Mouse (Mus musculus): ENCODE data around the gene Chmp2a. TPM values are rescaled to one million over a fixed set of nuclear protein-coding genes. Genes with fewer than 3 reads are reported as not detected.
A peak's percentile ranks its signal among the peaks of the same experiment; 100 is the strongest.

The Chmp2a gene
- polyA plus RNA-seq, 1 experiment from 2014 or later = 93.8 TPM

DNA sequence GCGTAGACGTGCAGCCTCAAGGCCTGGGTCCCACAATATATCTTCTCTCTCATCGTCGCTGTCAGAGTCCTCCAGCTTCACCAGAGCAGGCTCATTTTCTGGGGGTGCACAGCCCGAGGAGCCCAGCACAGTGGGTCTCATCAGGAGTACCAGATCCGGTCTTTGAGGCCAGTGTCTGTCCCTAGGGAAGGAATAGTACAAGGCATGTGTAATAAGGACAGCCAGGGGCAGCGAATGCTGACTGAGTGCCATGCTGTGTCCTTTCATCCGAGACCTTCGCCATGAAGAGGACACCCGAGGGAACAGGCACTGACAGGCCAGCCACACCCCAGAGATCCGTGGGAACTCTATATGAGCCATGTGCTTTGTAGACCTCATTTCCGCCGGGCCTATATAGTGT, 18.4 kb upstream of the Chmp2a start:
- Histone ChIP-seq H3K9ac (ENCODE audit: low read length) (no peak overlapping the region), H3K4me1 (ENCODE audit: control insufficient read depth, insufficient read depth, low read length) (no peaks in the 10 kb centered on the region), H3K36me3 (ENCODE audit: control insufficient read depth, insufficient read depth, low read length) (no peaks in the 10 kb centered on the region), H3K4me2 (ENCODE audit: low read depth, severe bottlenecking) (no peak overlapping the region), H3K9me3 (ENCODE audit: control insufficient read depth, low read length) (no peaks in the 10 kb centered on the region), H3K27ac (replicated peaks; ENCODE audit: low read depth, low read length) (no peak overlapping the region), H3K27me3 (ENCODE audit: control insufficient read depth, insufficient read depth, low read length) (no peaks in the 10 kb centered on the region), H3K4me3 (ENCODE audit: low read depth, low read length) (no peak overlapping the region)
- ATAC-seq (ENCODE audit: insufficient number of reproducible peaks, low FRiP score, low TSS enrichment, low read depth) (no peak), DNase-seq (ENCODE audit: low spot score) (no peak)
- WGBS = 89% methylated on average over 13 of the region's 13 CpGs

DNA sequence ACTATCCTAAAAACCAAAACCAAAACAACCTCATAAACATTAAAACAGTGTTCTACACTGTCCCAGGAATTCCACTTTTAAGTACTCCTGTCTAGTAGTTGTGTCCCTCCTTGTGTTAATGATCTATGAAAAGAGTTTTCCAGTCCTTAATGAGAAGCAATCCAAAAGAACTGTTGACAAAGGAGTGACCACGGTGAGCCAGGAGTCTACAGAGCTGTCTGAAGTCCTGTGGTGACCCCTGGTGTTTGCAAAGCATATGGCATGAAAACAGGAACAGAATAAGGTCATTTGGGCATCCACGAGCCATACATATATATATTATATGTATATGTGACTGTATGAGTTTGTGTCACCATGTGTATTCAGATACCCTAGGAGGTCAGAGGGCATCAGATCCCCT, 11.5 kb upstream of the Chmp2a start:
- no peak overlapping the region for H3K9ac ChIP-seq (ENCODE audit: low read length)
- 17% methylated on average over 2 of the region's 2 CpGs for WGBS
- DNase-seq (ENCODE audit: low spot score) = peak; percentile 73

DNA sequence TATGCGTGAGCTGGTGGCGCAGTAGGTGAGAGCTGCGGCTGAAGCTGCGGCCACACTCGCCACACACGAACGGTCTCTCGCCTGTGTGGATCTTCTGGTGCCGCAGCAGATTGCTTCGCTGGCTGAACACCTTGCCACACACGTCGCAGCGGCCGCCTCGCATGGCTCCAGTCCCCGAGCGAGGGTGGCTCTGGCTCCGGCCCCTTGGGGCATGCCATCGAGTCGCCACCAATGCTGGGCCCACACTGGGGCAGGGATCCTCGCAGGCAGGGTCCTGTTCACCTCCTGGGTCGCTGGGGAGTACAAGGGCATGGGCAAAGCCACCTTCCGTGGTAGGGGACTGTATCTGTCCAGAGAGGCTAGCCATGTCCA, 9.6 kb upstream of the Chmp2a start:
- H3K27ac ChIP-seq (replicated peaks; ENCODE audit: low read depth, low read length) = no peak overlapping the region
- H3K27me3 ChIP-seq (ENCODE audit: control insufficient read depth, insufficient read depth, low read length) = peaks cover 36% of the 10 kb centered on the region
- no peaks in the 10 kb centered on the region for H3K36me3 ChIP-seq (ENCODE audit: control insufficient read depth, insufficient read depth, low read length)
- 3% methylated on average over 23 of the region's 23 CpGs for WGBS
- peaks cover 12% of the 10 kb centered on the region; the same call in 1 of the 2 replicates for H3K9me3 ChIP-seq (ENCODE audit: control insufficient read depth, low read length)
- H3K4me1 ChIP-seq (ENCODE audit: control insufficient read depth, insufficient read depth, low read length) = no peaks in the 10 kb centered on the region
- DNase-seq (ENCODE audit: low spot score) = no peak
- H3K4me3 ChIP-seq (ENCODE audit: low read depth, low read length) = peak overlapping the region; percentile 47
- peak overlapping the region; percentile 88 for H3K4me2 ChIP-seq (ENCODE audit: low read depth, severe bottlenecking)
- ATAC-seq (ENCODE audit: insufficient number of reproducible peaks, low FRiP score, low TSS enrichment, low read depth) = peak; percentile 5; the same call in 1 of the 2 replicates
- peak overlapping the region; percentile 69 for H3K9ac ChIP-seq (ENCODE audit: low read length)

More for the DNA sequence above, 11.5 kb upstream of the Chmp2a start:
- Histone ChIP-seq H3K4me1 (ENCODE audit: control insufficient read depth, insufficient read depth, low read length) (no peaks in the 10 kb centered on the region), H3K27me3 (ENCODE audit: control insufficient read depth, insufficient read depth, low read length) (peaks cover 36% of the 10 kb centered on the region), H3K27ac (replicated peaks; ENCODE audit: low read depth, low read length) (no peak overlapping the region), H3K36me3 (ENCODE audit: control insufficient read depth, insufficient read depth, low read length) (no peaks in the 10 kb centered on the region), H3K4me2 (ENCODE audit: low read depth, severe bottlenecking) (no peak overlapping the region), H3K4me3 (ENCODE audit: low read depth, low read length) (no peak overlapping the region), H3K9me3 (ENCODE audit: control insufficient read depth, low read length) (peaks cover 12% of the 10 kb centered on the region; the same call in 1 of the 2 replicates)
- peak; percentile 47; the same call in 1 of the 2 replicates for ATAC-seq (ENCODE audit: insufficient number of reproducible peaks, low FRiP score, low TSS enrichment, low read depth)

DNA sequence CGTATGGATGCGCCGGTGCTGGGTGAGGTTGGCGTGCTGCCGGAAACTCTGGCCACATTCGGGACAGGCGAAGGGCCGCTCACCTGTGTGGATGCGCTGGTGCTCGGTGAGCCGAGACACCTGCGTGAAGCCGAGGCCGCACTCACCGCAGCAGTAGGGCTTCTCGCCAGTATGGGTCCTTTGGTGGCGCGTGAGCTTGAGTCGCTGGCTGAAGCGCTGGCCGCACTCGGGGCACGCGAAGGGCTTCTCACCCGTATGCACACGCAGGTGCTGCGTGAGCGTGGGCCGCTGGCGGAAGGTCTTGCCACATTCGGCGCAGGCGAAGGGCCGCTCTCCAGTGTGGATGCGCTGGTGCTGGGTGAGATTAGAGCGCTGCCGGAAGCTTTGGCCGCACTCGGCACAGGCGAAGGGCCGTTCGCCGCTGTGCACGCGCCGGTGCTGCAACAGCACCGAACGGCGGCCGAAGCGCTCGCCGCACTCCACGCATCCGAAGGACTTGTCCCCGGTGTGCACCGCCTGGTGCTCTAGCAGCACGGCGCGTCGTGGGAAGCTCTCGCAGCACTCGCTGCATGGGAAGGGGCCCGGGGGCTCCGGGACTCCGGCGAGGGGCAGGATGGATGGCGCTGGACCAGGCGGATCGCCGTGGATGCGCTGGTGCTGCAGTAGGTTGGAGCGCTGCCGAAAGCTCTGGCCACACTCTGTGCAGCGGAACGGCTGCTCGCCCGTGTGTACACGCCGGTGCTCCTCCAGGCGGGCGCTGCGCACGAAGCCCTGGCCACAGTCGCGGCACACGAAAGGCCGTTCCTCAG, 9.0 kb upstream of the Chmp2a start:
- H3K9me3 ChIP-seq (ENCODE audit: control insufficient read depth, low read length) = peaks cover 12% of the 10 kb centered on the region; the same call in 1 of the 2 replicates
- no peaks in the 10 kb centered on the region for H3K36me3 ChIP-seq (ENCODE audit: control insufficient read depth, insufficient read depth, low read length)
- H3K4me3 ChIP-seq (ENCODE audit: low read depth, low read length) = peak overlapping the region; percentile 47
- no peaks in the 10 kb centered on the region; the same call in 1 of the 2 replicates for H3K4me1 ChIP-seq (ENCODE audit: control insufficient read depth, insufficient read depth, low read length)
- DNase-seq (ENCODE audit: low spot score) = peak; percentile 63
- 4% methylated on average over 88 of the region's 88 CpGs for WGBS
- H3K27ac ChIP-seq (replicated peaks; ENCODE audit: low read depth, low read length) = 0 out of 2 replicates have a peak overlapping the region, but pooled peaks have one; percentile 6
- H3K27me3 ChIP-seq (ENCODE audit: control insufficient read depth, insufficient read depth, low read length) = peaks cover 36% of the 10 kb centered on the region
- H3K9ac ChIP-seq (ENCODE audit: low read length) = peak overlapping the region; percentile 69
- peak; percentile 20; the same call in 1 of the 2 replicates for ATAC-seq (ENCODE audit: insufficient number of reproducible peaks, low FRiP score, low TSS enrichment, low read depth)
- H3K4me2 ChIP-seq (ENCODE audit: low read depth, severe bottlenecking) = peak overlapping the region; percentile 88

DNA sequence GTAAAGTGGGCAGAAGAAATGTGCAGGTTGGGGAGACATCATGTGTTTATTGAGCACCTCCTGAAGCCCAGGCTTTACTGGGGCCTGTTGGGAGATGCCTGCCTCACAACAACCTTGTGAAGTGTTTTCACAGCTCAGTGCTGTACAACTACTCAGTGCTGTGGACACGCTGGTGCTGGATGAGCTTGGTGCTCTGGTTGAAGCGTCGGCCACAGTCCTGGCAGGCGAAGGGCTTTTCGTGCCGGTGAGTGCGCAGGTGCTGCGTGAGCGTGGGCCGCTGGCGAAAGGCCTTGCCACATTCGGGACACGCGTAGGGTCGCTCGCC, 8.5 kb upstream of the Chmp2a start:
- H3K27me3 ChIP-seq (ENCODE audit: control insufficient read depth, insufficient read depth, low read length) = peaks cover 36% of the 10 kb centered on the region
- H3K4me1 ChIP-seq (ENCODE audit: control insufficient read depth, insufficient read depth, low read length) = no peaks in the 10 kb centered on the region; the same call in 1 of the 2 replicates
- H3K4me2 ChIP-seq (ENCODE audit: low read depth, severe bottlenecking) = peak overlapping the region; percentile 88; the same call in 1 of the 2 replicates
- DNase-seq (ENCODE audit: low spot score) (no peak), ATAC-seq (ENCODE audit: insufficient number of reproducible peaks, low FRiP score, low TSS enrichment, low read depth) (no peak)
- peak overlapping the region; percentile 47 for H3K4me3 ChIP-seq (ENCODE audit: low read depth, low read length)
- H3K9ac ChIP-seq (ENCODE audit: low read length) = no peak overlapping the region
- no peak overlapping the region for H3K27ac ChIP-seq (replicated peaks; ENCODE audit: low read depth, low read length)
- WGBS = 31% methylated on average over 16 of the region's 16 CpGs
- H3K36me3 ChIP-seq (ENCODE audit: control insufficient read depth, insufficient read depth, low read length) = no peaks in the 10 kb centered on the region
- peaks cover 12% of the 10 kb centered on the region; the same call in 1 of the 2 replicates for H3K9me3 ChIP-seq (ENCODE audit: control insufficient read depth, low read length)

DNA sequence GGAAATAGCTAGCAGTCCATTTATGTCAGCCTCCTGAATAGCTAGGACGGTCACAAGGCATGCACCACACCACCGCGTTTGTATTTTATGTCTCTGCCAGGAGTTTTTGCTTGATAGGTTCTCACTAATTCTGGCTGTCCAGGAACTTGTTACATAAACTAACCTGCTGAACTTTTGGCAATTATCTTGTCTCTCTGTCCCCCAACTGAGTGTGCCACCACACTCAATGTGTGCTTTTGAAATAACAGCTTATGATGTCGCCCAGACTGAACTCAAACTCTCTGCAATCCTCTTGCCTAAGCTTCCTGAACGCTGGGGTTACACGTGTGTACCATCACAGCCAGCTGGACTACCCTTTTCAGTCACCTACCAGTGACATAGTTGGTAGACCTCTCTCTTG, 7.9 kb upstream of the Chmp2a start:
- H3K36me3 ChIP-seq (ENCODE audit: control insufficient read depth, insufficient read depth, low read length) = no peaks in the 10 kb centered on the region
- H3K4me1 ChIP-seq (ENCODE audit: control insufficient read depth, insufficient read depth, low read length) = no peaks in the 10 kb centered on the region; the same call in 1 of the 2 replicates
- H3K27ac ChIP-seq (replicated peaks; ENCODE audit: low read depth, low read length) = no peak overlapping the region
- no peak overlapping the region for H3K9ac ChIP-seq (ENCODE audit: low read length)
- peaks cover 36% of the 10 kb centered on the region for H3K27me3 ChIP-seq (ENCODE audit: control insufficient read depth, insufficient read depth, low read length)
- WGBS = 75% methylated on average over 6 of the region's 6 CpGs
- no peak for ATAC-seq (ENCODE audit: insufficient number of reproducible peaks, low FRiP score, low TSS enrichment, low read depth)
- peak; percentile 21 for DNase-seq (ENCODE audit: low spot score)
- peaks cover 12% of the 10 kb centered on the region; the same call in 1 of the 2 replicates for H3K9me3 ChIP-seq (ENCODE audit: control insufficient read depth, low read length)
- no peak overlapping the region for H3K4me2 ChIP-seq (ENCODE audit: low read depth, severe bottlenecking)
- no peak overlapping the region for H3K4me3 ChIP-seq (ENCODE audit: low read depth, low read length)

DNA sequence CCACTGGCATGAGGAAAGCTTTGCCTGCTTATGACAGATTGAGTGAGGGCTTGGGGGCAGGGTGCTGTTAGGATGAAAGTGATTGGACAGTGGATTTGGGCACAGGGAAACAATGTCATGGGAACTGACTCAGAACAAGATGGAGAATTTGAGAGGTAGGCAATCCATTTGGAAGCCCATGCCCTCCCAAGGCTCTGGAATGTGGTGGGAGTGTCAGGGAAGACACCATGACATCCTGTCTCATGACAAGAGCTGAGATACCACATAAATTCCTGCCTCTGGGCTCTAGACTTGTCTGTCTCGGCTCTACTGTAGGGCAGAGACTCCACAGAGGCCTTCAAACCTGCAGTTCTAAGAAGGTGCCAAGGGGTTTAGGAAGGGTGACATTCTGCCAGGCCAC, 6.6 kb upstream of the Chmp2a start:
- peaks cover 36% of the 10 kb centered on the region for H3K27me3 ChIP-seq (ENCODE audit: control insufficient read depth, insufficient read depth, low read length)
- no peak overlapping the region for H3K4me3 ChIP-seq (ENCODE audit: low read depth, low read length)
- ATAC-seq (ENCODE audit: insufficient number of reproducible peaks, low FRiP score, low TSS enrichment, low read depth) = no peak

DNA sequence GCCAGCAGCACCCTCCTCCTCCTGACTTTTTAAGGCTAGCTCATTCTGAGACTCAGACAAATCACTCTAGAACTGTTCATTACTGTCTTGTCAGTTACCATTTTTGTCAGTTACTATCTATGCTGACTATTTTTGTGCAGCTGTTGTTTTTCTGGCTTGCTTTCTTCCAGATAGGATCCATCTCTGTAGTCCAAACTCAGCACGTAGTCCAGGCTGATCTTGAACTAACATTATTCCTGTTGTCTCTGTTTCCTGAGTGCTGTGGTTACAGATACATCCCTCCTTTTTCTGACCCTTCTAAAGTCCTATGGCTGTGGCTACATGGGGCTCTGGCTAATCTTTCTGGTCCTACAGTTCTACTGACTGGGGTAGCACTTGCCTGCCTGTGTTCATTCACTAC, 4.6 kb upstream of the Chmp2a start:
- DNase-seq (ENCODE audit: low spot score) (no peak), ATAC-seq (ENCODE audit: insufficient number of reproducible peaks, low FRiP score, low TSS enrichment, low read depth) (no peak)
- H3K27ac ChIP-seq (replicated peaks; ENCODE audit: low read depth, low read length) = no peak overlapping the region
- H3K36me3 ChIP-seq (ENCODE audit: control insufficient read depth, insufficient read depth, low read length) = peaks cover 10% of the 10 kb centered on the region; the same call in 1 of the 2 replicates
- 89% methylated on average over 1 of the region's 1 CpGs for WGBS
- peaks cover 25% of the 10 kb centered on the region for H3K27me3 ChIP-seq (ENCODE audit: control insufficient read depth, insufficient read depth, low read length)
- H3K4me3 ChIP-seq (ENCODE audit: low read depth, low read length) = peak overlapping the region; percentile 74; the same call in 1 of the 2 replicates
- H3K9ac ChIP-seq (ENCODE audit: low read length) = no peak overlapping the region; the same call in 1 of the 2 replicates
- H3K9me3 ChIP-seq (ENCODE audit: control insufficient read depth, low read length) = peaks cover 12% of the 10 kb centered on the region; the same call in 1 of the 2 replicates
- H3K4me1 ChIP-seq (ENCODE audit: control insufficient read depth, insufficient read depth, low read length) = peaks cover 7% of the 10 kb centered on the region
- peak overlapping the region; percentile 79; the same call in 1 of the 2 replicates for H3K4me2 ChIP-seq (ENCODE audit: low read depth, severe bottlenecking)

More for the DNA sequence above, 6.6 kb upstream of the Chmp2a start:
- peaks cover 3% of the 10 kb centered on the region for H3K4me1 ChIP-seq (ENCODE audit: control insufficient read depth, insufficient read depth, low read length)
- DNase-seq (ENCODE audit: low spot score) = peak; percentile 18
- H3K4me2 ChIP-seq (ENCODE audit: low read depth, severe bottlenecking) = no peak overlapping the region
- no peaks in the 10 kb centered on the region for H3K36me3 ChIP-seq (ENCODE audit: control insufficient read depth, insufficient read depth, low read length)
- H3K27ac ChIP-seq (replicated peaks; ENCODE audit: low read depth, low read length) = no peak overlapping the region
- H3K9ac ChIP-seq (ENCODE audit: low read length) = no peak overlapping the region
- peaks cover 12% of the 10 kb centered on the region; the same call in 1 of the 2 replicates for H3K9me3 ChIP-seq (ENCODE audit: control insufficient read depth, low read length)
- 57% methylated on average over 1 of the region's 1 CpGs for WGBS

Data from limb, embryonic 11.5 days (tissue).